Mouse (Mus musculus) megakaryocyte-erythroid progenitor cell, adult 5-6 weeks (primary cell): ENCODE data around the gene Gpr68. TPM values are rescaled to one million over a fixed set of nuclear protein-coding genes. Genes with fewer than 3 reads are reported as not detected.

ENCODE experiments used
- ATAC-seq: replicated peaks from 2 replicates; pipeline ENCODE4 v1.8.0; 2016; ENCODE audit warnings: mild to moderate bottlenecking, inconsistent platforms; ENCODE audit not compliant: severe bottlenecking, poor library complexity, low FRiP score, low TSS enrichment
- total RNA-seq, 2 experiments: library from RNA; stranded (forward) in 1 of 2; stranded (reverse) in 1 of 2; fragments of 200-1000, 215-1000 nt in 1 of 2; fragments of >200 nt in 1 of 2; fragmentation: Nextera tagmentation in 1 of 2; gene quantifications; 2 replicates each; pipeline ENCODE4 v1.2.3; 2014 to 2017

The Gpr68 gene
- total RNA-seq (2014; fragmentation: Nextera tagmentation) (0.83 and 1.5 TPM in 2 replicates), total RNA-seq (2017) (0.42 and 0.50 TPM in 2 replicates)

DNA sequence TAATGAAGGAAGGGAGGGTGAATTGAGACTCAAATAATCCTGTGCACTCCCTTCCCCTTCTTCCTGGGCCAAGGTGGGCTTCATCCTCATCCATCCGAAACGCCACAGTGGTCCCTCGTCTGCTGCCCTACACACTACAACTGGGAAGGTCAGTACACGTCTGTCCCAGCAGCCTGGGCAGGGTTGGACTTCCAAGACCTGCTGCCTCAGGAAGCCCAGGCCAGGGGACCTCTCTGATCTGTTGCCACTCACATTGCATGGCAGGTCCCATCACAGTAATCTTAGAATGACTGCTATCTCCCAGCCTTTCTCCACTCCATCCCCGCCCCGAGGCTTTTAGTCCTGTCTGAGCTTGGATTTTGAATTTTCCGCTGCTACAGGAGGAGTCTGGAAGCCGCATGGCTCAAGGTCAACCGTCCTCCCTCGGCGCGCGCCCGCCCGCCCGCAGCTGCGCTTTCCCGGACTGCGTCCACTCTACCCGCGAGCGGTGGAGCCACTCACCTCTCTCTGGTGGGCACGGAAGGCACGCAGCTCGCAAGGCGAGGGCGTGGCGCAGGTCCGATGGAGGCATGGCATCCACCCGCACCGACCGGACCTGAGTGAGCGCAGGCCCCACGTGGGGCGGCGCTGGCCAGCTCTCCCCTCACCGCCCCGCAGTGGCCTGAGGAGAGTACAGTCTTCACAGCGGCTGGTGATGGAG, at the start of gene Gpr68:
Gene Gpr68 (minus strand): TSS at position 601 of the 700 bp plus-strand sequence.
- peak; percentile 23; the same call in 1 of the 2 replicates for ATAC-seq

GRCm38 (mm10) chr12:100957257-100957656, 49.3 kb upstream of the Gpr68 start:
- ATAC-seq = no peak

DNA sequence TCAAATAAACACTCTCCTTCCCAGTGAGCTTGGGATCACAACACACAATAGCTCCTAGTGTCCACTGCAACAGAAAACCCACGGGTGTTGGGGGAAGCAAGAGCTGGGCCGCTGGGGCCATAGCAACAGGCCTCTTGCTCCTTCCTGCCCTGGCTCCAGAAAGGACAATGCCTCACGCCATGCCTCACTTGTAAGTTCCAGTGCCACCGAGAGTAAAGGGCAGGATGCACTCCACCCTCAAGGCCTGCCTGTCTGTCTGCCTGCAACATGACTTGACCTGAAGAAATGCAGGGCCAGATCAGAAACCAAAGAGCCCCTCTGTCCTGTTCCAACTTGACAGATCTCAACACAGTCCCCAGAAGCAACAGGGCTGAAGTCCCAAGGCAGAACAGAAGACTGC, 48.8 kb upstream of the Gpr68 start:
- no peak for ATAC-seq

DNA sequence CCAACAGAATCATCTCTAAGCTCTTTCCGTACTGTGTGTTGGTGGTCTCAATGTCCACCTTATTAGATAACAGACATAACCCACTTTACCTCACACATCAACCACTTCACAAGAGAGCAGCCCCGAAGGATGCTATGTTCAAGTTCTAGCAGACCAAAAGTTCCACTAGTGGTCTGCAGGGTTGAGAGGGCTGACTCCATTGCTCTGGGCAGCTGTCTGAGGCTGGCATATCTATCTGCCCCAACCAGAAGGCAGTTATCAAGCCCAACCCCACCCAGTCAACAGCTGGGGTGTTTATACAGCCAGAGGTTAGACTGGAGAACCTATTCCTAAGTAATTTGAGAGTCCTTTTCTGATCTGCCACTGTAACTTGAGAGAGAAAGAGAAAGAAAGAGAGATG, 48.0 kb upstream of the Gpr68 start:
- ATAC-seq = peak; percentile 51

DNA sequence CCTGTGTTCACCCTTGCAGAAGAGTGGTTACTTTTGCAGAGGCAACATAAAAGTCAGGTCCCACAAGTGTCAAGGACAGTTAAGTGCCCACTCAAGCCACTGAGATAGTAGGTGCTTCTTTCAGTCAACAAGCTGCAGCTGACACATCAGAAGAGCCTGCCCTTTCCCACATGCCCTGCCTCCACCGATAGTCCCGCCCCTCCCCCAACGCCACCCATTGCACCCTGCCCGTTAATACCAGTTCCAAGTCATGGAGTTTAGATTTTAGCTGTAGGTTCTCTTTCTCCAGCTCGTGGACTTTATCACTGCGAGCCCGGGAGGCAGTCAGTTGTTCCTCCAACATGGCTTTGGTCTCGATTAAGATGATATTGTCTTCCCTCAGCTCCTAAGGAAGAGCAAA, 45.9 kb upstream of the Gpr68 start:
- no peak for ATAC-seq

- ATAC-seq = peak; percentile 64
Observed at GRCm38 (mm10) chr12:100952193-100952931, 44.4 kb upstream of the Gpr68 start.

DNA sequence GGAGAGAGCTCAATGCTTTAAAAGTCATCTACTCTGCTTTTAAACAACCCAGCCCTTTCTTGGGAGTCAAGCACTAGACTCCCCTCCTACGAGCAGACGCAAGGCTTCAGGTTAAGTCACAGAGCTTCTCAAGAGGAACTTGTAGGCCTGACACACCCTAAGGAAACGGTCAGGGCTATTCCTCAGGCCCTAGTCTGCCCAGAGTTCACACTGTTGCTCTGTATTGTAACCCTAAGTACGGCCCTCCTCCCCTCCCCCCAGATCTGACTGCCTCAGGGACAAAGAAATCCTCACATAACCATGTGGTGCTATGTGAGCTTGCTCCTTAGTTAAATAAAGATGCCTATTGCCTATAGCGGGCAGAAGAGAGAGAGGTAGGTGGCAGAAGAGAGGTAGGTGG, 41.1 kb upstream of the Gpr68 start:
- ATAC-seq = no peak

DNA sequence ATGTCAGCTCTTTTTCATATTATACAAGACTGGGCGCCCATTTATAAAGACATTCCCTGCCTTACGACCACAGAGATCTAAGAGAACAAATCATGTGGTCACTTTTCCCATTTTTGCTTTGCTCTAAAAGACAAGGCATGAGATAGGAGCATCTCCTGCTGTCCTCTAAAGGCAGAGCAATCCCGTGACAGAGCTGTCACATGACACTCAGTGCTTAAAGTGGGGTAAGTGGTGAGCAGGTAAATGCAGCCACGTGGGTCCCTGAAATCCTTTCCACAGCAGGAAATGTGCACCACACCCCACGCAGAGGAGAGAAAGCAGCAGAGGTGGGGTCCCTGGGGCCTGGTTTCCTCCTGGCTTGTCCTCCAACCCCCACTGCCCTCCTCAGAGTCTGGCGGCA, 40.0 kb upstream of the Gpr68 start:
- no peak for ATAC-seq

- no peak for ATAC-seq
Observed at GRCm38 (mm10) chr12:100945948-100946347, 38.0 kb upstream of the Gpr68 start.

GRCm38 (mm10) chr12:100945501-100945900, 37.5 kb upstream of the Gpr68 start:
- no peak for ATAC-seq

GRCm38 (mm10) chr12:100944921-100945336, 36.9 kb upstream of the Gpr68 start:
- no peak for ATAC-seq

GRCm38 (mm10) chr12:100943146-100943545, 35.1 kb upstream of the Gpr68 start:
- ATAC-seq = no peak

- ATAC-seq = no peak
Observed at GRCm38 (mm10) chr12:100941361-100941760, 33.4 kb upstream of the Gpr68 start.

DNA sequence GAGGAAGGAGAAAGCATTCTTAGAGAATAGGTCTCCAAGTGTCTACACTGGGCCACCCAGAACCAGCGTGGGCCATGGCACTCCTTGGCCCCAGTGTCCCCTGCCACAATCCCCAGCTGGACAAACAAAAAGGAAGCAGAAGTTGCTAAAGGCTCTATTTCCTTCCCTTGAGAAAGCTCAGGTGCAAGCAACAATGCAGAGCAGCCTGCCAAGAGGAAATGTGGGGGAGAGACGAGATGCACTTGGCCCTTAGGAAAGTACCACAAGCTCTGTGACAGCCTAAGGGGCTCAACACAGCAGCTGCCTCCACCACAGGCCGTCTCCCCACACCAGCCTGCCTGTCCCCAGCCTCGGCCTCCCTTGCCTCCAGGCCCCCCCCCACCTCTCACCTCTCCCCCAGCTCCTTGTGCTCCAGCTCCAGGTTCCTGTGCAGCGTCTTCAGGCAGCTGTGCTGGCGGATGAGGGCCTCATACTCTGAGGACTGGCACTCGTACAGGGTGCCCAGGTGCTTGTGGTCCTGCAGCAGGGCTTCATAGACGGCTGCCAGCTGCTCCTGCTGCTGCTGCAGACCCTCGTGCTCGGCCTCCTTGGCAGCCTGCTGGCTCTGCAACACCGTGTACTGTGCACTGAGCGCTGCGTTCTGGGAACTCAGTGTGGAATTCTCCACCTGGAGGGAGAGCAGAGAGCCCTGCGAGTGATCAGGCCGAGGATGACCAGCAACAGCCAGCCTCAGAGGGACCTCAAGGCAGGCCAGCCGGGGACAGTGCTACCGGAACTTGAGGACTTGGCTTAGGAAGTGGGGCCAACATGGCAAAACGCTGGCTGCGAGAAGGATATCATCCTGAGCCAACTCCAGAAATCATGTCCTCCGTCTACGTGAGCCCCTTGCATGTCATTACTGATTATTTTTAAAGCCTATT, 29.7 kb upstream of the Gpr68 start:
- ATAC-seq = no peak

- ATAC-seq = no peak
Observed at GRCm38 (mm10) chr12:100936737-100937136, 28.7 kb upstream of the Gpr68 start.

- peak; percentile 64 for ATAC-seq
Observed at GRCm38 (mm10) chr12:100936116-100936515, 28.1 kb upstream of the Gpr68 start.

- ATAC-seq = no peak
Observed at GRCm38 (mm10) chr12:100934796-100935195, 26.8 kb upstream of the Gpr68 start.

- no peak for ATAC-seq
Observed at GRCm38 (mm10) chr12:100931653-100932052, 23.7 kb upstream of the Gpr68 start.

- ATAC-seq = no peak
Observed at GRCm38 (mm10) chr12:100928286-100928685, 20.3 kb upstream of the Gpr68 start.
